In the genomic region with DNA sequence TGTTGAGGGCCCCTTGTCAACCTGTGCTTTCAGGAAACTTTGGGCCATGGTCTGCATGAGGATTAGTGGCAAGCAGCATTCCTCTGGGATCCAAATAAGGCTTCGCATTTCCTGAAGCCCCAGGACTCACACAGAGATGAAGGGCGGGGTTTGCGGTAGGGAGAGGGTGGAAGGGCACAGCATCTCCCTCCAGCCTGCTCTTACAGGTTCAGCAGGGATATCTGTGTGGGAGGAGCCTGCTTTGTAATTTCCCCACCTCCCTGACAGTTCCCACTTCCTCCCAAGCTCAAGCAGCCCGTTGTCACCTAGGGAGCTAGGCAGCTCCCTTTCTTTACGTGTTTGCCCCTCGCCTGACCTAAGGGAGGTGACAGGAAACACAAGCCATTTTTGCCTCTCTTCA, we compare ENCODE assay signal across 21 mouse cellular contexts. TPM values are rescaled to one million over a fixed set of nuclear protein-coding genes. Genes with fewer than 3 reads are reported as not detected.
"Had no signal": no experiment of that assay in that cellular context is flagged by ENCODE, and none has a peak within 500 bp of the region (broad histone marks: within the 10 kb centered on the region; RNA-seq: fewer than 3 reads in every experiment).

No protein-coding gene starts in this region.

- DNase-seq: lung, adult 18-20 months; lung, embryonic 14.5 days; lung, postnatal 10 days; lung, postnatal 4 days; right cerebral cortex, postnatal 14 days; thymus, adult 2 months; thymus, postnatal 25 days; thymus, postnatal 4 days had no signal

- ATAC-seq: midbrain, embryonic 13.5 days; midbrain, embryonic 15.5 days had no signal

- H3K4me2 ChIP-seq: lung, embryonic 14.5 days; midbrain, embryonic 11.5 days; midbrain, embryonic 13.5 days; midbrain, embryonic 15.5 days; neural tube, embryonic 12.5 days; stomach, embryonic 15.5 days had no signal

- H3K4me3 ChIP-seq: midbrain, embryonic 13.5 days; midbrain, embryonic 15.5 days; neural tube, embryonic 12.5 days; stomach, embryonic 15.5 days had no signal

- H3K9me3 ChIP-seq: midbrain, embryonic 13.5 days; midbrain, embryonic 15.5 days; neural tube, embryonic 12.5 days; stomach, embryonic 15.5 days had no signal

- H3K36me3 ChIP-seq: neural tube, embryonic 12.5 days; stomach, embryonic 15.5 days had no signal

- H3K4me1 ChIP-seq: midbrain, embryonic 13.5 days; midbrain, embryonic 15.5 days; neural tube, embryonic 12.5 days; stomach, embryonic 15.5 days had no signal

- H3K9ac ChIP-seq: lung, embryonic 14.5 days; midbrain, embryonic 13.5 days; midbrain, embryonic 15.5 days; neural tube, embryonic 12.5 days; stomach, embryonic 15.5 days had no signal

- H3K27me3 ChIP-seq: midbrain, embryonic 13.5 days; midbrain, embryonic 15.5 days; neural tube, embryonic 12.5 days; stomach, embryonic 15.5 days had no signal

- H3K27ac ChIP-seq: midbrain, embryonic 13.5 days; midbrain, embryonic 15.5 days; neural tube, embryonic 12.5 days; stomach, embryonic 15.5 days; stomach, postnatal 0 days had no signal

RNA-seq across cellular contexts. Expression of gene Gpr26, which starts 22.8 kb away (rescaled TPM):
- total RNA-seq: megakaryocyte, adult 5-6 weeks; megakaryocyte-erythroid progenitor cell, adult 5-6 weeks; monocyte, adult 5-6 weeks; neutrophil, adult 5-6 weeks had no signal
- polyA plus RNA-seq: lung, embryonic 14.5 days; lung, embryonic 16.5 days; spleen, adult 2 months; stomach, embryonic 15.5 days; stomach, postnatal 0 days; testis, adult 2 months had no signal
